Mouse (Mus musculus) adipocyte (in vitro differentiated cells): ENCODE measurements around the gene Gbf1.

Experiments
- DNase-seq: peaks from one replicate; pipeline ENCODE4 v3.0.0-alpha.2; 2016; ENCODE audit warnings: low spot score

Gbf1 gene

DNA sequence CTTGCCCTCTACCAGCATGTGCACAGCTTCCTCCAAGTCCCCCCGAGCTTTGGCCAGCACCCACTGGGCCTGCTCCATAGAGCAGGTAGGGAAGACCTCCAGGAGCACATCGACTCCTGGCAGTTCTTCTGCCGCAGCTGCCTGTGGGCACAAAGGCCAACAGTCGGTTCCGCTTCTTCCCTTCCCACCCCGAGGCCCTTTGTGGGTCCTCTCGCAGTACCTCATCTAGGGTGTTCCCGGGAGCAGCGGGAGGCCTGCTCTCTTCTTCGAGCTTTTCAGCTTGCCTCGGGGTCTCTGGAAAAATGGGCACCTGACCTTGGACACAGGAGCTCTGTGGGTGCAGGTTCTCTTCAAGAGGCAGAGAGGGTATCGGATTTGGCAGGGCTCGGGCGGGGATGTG lies 179.0 kb downstream of the Gbf1 start:
- no peak for DNase-seq

DNA sequence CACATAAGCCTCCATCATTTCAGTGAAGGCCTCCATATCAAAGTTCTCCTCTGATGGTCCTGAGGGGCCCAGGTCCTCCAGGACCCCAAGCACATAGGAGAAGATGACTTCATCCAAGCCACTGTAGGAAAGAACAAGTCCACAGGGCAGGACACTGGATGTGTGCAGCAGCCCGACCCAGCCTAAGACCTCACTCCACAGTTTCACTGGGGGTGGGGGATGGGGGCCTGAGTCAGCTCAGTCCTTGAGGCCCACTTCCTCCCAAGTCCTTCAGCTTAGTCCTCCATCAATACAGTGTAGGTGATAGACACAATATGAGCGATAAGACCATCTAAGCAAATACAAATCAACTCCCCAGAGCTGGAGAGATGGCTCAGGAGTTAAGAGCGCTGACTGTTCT lies 179.6 kb downstream of the Gbf1 start:
- DNase-seq: no peak

DNA sequence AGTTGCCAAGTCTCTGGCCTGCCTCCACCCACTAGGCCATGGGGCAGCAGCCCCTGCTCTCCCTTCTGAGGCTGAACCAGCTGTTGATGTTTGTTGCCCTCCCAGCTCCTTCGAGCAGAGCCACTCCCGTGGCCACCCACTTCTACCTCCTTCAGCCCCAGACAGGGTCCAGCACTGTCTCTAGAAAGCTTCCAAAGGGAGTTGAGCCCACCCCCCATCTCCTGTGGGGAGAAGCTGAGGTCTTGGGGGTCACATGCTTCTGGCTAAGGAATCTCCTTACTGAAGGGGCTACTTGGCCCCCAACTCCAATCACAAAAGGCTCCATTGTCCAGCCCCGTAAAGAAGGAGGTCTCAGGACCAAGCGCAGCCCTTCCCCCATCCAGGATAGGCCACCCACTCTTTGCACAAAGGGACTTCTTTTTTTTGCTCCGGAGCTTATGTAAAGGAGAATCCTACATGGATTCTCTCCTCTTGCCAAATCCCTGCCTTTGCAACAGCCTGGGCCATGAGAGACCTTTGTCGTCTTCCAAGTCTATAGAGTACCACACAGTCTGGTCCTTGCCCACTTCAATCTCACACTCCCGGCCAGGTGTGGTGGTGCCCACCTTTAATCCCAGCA lies 180.5 kb downstream of the Gbf1 start:
- DNase-seq: no peak

- no peak for DNase-seq
These were observed 181.6 kb downstream of the Gbf1 start for GRCm38 (mm10) chr19:46333906-46334305.
